Mouse (Mus musculus) kidney, adult 2 months (tissue): ENCODE data around the gene Fgg.

Experiments
- CTCF ChIP-seq: fragments of 200-500 bp; conservative IDR thresholded peaks from 2 replicates; pipeline ENCODE4 v1.5.1; 2011; ENCODE audit warnings: low read depth, mild to moderate bottlenecking, control low read depth, low read length, moderate library complexity, mixed read lengths; ENCODE audit not compliant: insufficient read depth, insufficient read length
- POLR2A ChIP-seq: fragments of 200-500 bp; IDR thresholded peaks from one replicate; pipeline ENCODE4 v1.6.1; 2011; ENCODE audit warnings: low read depth, low read length, control low read depth

DNA sequence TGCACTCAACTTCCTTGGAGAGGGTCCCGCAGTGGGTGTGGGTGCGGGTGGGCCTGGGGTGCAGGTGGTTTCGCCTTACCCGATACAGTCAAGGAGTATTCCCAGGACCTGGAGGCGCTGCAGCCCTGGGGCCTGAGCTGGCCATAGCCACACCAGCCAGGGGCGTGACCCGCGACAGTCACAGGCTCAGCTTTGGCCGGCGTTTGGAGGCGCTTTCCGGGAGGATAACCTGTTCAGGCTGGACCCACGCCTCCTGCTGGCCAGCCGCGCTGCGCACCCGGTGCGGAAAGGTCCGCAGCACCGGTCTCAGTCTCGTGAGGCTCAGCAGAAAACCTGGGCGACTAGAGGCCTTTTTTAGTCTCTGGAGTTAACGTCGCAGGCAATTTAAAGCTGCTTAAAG is 12.2 kb upstream of the Fgg start:
- peak; percentile 66 for TF ChIP-seq CTCF
- TF ChIP-seq POLR2A: no peak
